Mouse (Mus musculus): ENCODE results near the gene Mindy4. TPM values are rescaled to one million over a fixed set of nuclear protein-coding genes. Genes with fewer than 3 reads are reported as not detected.

Gene Mindy4
- polyA plus RNA-seq, 1 experiment from 2014 or later, result 11.7 TPM

DNA sequence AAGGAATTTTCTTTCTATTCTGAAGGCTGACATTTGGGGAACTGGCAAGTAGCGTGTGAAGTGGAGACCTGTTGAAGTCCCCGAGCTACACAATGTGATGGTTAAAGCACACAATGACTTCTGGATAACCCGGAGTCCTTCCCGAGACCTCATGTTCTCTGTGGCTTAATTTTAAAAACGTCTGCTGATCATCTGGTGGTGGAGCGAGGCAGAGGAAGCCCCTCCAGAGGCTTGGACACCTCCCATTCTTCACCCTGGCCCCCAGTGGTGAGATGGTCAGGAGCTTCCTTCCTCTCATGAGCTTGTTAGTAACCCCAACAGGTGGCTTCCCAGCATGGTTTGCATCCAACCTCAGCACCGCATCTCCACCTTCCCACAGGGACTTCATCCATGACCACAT lies 43.3 kb downstream of the Mindy4 start:
- H3K4me3 ChIP-seq, result no peak overlapping the region
- H3K4me2 ChIP-seq (replicated peaks), result no peak overlapping the region
- H3K27ac ChIP-seq, result no peak overlapping the region
- H3K9ac ChIP-seq, result no peak overlapping the region
- no peaks in the 10 kb centered on the region; the same call in 1 of the 2 replicates for H3K36me3 ChIP-seq
- no peaks in the 10 kb centered on the region for H3K4me1 ChIP-seq
- no peak for ATAC-seq (ENCODE audit: low FRiP score, low read depth)
- no peaks in the 10 kb centered on the region for H3K27me3 ChIP-seq (replicated peaks)
- 89% methylated on average over 7 of the region's 7 CpGs for WGBS
- H3K9me3 ChIP-seq, result no peaks in the 10 kb centered on the region

DNA sequence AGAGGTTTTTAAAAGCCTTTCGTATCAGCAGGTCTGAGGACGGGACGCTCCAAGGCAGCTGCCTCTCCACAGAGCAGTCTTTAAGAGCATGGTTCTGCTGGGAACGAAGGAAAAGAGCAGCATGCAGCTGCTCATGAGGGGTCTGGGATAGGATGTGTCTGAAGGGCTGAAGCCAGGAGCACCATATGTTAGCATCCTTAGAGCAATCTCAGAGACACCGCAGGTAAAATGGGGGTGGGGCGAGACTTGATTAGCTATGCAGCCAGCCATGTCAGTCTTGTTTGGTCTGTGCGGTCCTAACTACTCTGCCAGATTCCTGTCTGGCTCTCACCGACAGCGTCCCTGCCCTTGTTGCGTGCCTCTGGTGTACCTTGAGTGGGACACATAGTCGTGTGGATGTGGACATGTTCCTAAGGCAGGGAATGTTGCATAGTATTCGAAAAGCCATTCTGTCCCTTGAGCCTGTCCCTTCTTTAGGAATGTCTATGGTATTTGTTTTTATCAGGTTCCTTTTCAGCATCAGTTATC lies 43.8 kb downstream of the Mindy4 start:
- no peak for ATAC-seq (ENCODE audit: low FRiP score, low read depth)
- Histone ChIP-seq H3K9me3 (no peaks in the 10 kb centered on the region), H3K4me3 (no peak overlapping the region), H3K4me2 (replicated peaks) (no peak overlapping the region), H3K36me3 (no peaks in the 10 kb centered on the region; the same call in 1 of the 2 replicates), H3K4me1 (no peaks in the 10 kb centered on the region), H3K9ac (no peak overlapping the region), H3K27ac (no peak overlapping the region), H3K27me3 (replicated peaks) (no peaks in the 10 kb centered on the region)
- WGBS, result 86% methylated on average over 12 of the region's 12 CpGs

DNA sequence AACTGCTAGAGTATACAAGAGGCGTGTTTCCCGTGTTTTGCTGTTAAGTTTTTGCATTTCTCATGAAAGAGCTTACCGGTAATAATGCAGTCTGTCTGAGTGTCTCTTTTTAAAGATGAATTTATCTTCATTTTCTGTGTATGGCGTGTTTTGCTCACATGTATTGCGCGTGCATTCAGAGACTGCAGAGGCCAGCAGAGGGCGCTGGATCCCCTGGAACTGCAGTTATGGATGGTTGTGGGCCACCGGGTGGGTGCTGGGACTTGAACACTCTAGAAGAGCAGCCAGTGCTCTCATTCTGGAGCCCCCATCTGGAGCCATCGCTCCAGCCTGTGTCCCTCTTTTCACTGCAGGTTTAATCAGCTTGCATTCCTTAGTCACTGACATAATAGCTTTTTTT lies 46.1 kb downstream of the Mindy4 start:
- Histone ChIP-seq H3K9me3 (no peaks in the 10 kb centered on the region), H3K9ac (no peak overlapping the region), H3K36me3 (no peaks in the 10 kb centered on the region; the same call in 1 of the 2 replicates), H3K4me3 (no peak overlapping the region), H3K27ac (no peak overlapping the region), H3K27me3 (replicated peaks) (no peaks in the 10 kb centered on the region), H3K4me1 (no peaks in the 10 kb centered on the region), H3K4me2 (replicated peaks) (no peak overlapping the region)
- WGBS, result 94% methylated on average over 9 of the region's 9 CpGs
- ATAC-seq (ENCODE audit: low FRiP score, low read depth), result no peak

DNA sequence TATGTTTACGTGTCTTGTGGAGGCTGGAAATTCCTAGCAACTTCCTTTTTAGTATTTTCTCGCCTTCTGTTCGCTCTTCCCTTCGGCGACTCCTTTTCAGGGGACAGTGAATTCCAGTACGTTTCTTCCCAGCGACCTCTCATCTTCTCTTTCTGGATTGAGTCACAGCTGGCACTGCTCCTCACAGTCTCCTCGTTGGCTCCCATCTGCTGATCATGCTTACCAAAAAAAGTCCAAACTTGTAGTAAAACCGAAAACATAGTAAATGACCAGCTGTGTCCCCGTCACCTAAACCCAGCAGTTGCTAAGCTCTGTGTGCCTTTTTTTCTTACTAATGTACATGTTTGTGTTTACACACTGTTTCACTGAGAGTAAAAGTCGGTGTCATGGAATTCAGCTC lies 47.6 kb downstream of the Mindy4 start:
- Histone ChIP-seq H3K9ac (no peak overlapping the region), H3K4me3 (no peak overlapping the region)
- 84% methylated on average over 11 of the region's 11 CpGs for WGBS

DNA sequence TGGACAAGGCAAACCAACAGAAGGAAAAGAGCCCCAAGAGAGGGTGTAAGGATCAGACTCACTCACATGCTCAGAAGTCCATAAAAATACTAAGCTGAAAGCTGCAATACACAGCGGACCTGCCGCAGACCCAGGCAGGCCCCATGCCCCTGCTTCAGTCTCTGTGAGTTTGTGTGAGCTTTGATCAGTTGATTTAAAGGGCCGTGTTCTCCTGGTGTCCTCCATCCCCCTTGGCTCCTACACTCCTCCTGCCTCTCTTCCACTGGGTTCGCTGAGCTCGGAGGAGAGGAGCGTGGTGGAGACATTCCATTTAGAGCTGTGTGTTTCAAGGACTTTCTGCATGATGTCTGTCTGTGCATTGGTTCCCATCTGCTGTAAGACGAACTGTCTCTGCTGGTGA lies 48.4 kb downstream of the Mindy4 start:
- Histone ChIP-seq H3K9me3 (no peaks in the 10 kb centered on the region), H3K4me2 (replicated peaks) (no peak overlapping the region), H3K4me3 (no peak overlapping the region), H3K36me3 (no peaks in the 10 kb centered on the region), H3K9ac (no peak overlapping the region), H3K27me3 (replicated peaks) (no peaks in the 10 kb centered on the region), H3K27ac (no peak overlapping the region), H3K4me1 (no peaks in the 10 kb centered on the region)
- 68% methylated on average over 7 of the region's 7 CpGs for whole genome bisulfite sequencing
- no peak for ATAC-seq (ENCODE audit: low FRiP score, low read depth)

More for the DNA sequence above, 47.6 kb downstream of the Mindy4 start:
- Histone ChIP-seq H3K4me2 (replicated peaks) (no peak overlapping the region), H3K27ac (no peak overlapping the region), H3K4me1 (no peaks in the 10 kb centered on the region), H3K36me3 (no peaks in the 10 kb centered on the region), H3K27me3 (replicated peaks) (no peaks in the 10 kb centered on the region), H3K9me3 (no peaks in the 10 kb centered on the region)
- no peak for ATAC-seq (ENCODE audit: low FRiP score, low read depth)

DNA sequence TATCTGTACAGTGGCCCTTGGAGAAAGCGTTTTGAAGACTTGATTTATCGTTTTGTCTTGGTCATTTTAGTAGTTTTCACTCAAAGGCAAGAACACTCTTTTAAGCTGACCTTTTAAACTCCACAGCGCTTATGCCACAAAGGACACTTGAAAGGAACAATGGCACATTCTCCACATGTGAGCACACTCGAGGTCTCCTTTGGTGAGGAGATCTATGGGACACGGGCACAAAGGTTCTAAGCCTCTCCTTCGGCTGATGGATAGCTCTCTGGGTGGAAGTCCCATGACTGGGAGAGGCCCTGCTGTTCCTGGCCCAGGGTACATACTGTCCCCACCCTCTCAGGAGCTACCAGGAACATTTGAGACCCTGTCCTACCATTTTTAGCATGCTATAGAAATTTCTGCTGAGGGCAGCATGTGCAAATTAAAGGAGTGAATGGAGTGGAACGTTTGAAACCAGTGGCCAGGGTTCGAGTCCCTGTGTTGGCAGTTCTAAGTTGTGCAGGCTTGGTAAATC lies 49.6 kb downstream of the Mindy4 start:
- H3K4me2 ChIP-seq (replicated peaks), result no peak overlapping the region
- WGBS, result 47% methylated on average over 8 of the region's 8 CpGs
- no peak for ATAC-seq (ENCODE audit: low FRiP score, low read depth)
- H3K9me3 ChIP-seq, result no peaks in the 10 kb centered on the region
- H3K36me3 ChIP-seq, result no peaks in the 10 kb centered on the region
- H3K27ac ChIP-seq, result no peak overlapping the region
- no peak overlapping the region for H3K4me3 ChIP-seq
- H3K4me1 ChIP-seq, result no peaks in the 10 kb centered on the region
- H3K27me3 ChIP-seq (replicated peaks), result no peaks in the 10 kb centered on the region
- no peak overlapping the region for H3K9ac ChIP-seq

DNA sequence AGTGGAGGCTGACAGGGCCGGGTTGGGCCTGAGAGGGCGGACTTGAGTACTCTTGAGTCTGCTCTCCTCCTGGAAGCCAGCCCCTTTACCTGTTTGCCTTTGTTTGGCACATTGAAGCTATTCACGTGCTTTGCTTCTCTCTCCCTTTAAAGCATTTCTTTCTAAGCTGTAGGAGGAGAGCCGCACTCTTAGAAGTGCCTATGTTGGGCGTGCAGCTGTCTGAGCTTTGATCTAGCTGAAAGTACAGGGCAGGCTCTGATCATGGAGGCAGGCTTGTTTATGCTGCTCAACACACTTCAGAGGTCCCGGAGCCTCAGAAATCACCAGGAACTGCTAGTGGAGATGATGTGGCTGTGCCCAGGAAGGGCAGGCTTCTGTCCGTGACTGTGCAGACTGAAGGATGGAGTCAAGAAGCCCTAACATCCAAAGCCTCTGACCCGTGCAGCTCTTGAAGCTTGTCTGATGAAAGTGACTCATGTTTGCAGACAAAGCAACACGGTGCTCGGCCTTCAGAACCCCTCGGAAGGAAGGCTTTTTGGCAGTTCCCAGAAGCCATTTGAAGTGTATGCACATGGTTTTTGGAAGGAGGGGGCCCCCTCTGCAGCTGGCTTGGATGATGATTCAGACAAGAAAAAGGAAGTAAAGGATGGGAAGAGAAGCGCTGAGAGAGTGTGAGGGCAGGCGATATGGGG lies 53.5 kb downstream of the Mindy4 start:
- 84% methylated on average over 13 of the region's 13 CpGs for WGBS
- Histone ChIP-seq H3K27ac (no peak overlapping the region), H3K9me3 (no peaks in the 10 kb centered on the region), H3K36me3 (no peaks in the 10 kb centered on the region; the same call in 1 of the 2 replicates), H3K4me2 (replicated peaks) (no peak overlapping the region), H3K9ac (no peak overlapping the region), H3K4me1 (peaks cover 6% of the 10 kb centered on the region; the same call in 1 of the 2 replicates), H3K27me3 (replicated peaks) (no peaks in the 10 kb centered on the region), H3K4me3 (no peak overlapping the region)
- ATAC-seq (ENCODE audit: low FRiP score, low read depth), result no peak

DNA sequence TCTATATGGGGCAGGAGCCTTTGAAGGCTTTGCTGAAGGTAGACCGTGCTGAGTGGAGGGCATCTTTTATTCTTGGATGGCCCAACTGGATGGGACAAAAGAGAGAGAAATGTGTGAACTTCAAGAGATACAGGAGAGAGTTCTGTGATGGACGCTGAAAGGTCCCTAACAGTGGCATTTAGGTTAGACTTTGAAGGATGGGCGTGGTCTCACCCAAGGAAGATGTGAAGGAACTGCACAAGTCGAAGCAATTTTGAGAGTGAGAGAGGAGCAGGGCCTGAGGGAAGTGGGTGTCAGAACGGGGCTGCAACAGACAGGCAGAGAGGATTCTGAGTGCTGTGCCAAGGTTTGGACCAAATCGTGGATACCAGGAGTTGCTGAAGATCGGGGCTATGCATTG lies 54.1 kb downstream of the Mindy4 start:
- no peak overlapping the region for H3K4me3 ChIP-seq
- ATAC-seq (ENCODE audit: low FRiP score, low read depth), result no peak
- H3K4me2 ChIP-seq (replicated peaks), result no peak overlapping the region
- no peaks in the 10 kb centered on the region for H3K9me3 ChIP-seq
- no peak overlapping the region for H3K27ac ChIP-seq
- H3K27me3 ChIP-seq (replicated peaks), result no peaks in the 10 kb centered on the region
- no peaks in the 10 kb centered on the region; the same call in 1 of the 2 replicates for H3K36me3 ChIP-seq
- WGBS, result 89% methylated on average over 7 of the region's 7 CpGs
- peaks cover 6% of the 10 kb centered on the region; the same call in 1 of the 2 replicates for H3K4me1 ChIP-seq
- H3K9ac ChIP-seq, result no peak overlapping the region

DNA sequence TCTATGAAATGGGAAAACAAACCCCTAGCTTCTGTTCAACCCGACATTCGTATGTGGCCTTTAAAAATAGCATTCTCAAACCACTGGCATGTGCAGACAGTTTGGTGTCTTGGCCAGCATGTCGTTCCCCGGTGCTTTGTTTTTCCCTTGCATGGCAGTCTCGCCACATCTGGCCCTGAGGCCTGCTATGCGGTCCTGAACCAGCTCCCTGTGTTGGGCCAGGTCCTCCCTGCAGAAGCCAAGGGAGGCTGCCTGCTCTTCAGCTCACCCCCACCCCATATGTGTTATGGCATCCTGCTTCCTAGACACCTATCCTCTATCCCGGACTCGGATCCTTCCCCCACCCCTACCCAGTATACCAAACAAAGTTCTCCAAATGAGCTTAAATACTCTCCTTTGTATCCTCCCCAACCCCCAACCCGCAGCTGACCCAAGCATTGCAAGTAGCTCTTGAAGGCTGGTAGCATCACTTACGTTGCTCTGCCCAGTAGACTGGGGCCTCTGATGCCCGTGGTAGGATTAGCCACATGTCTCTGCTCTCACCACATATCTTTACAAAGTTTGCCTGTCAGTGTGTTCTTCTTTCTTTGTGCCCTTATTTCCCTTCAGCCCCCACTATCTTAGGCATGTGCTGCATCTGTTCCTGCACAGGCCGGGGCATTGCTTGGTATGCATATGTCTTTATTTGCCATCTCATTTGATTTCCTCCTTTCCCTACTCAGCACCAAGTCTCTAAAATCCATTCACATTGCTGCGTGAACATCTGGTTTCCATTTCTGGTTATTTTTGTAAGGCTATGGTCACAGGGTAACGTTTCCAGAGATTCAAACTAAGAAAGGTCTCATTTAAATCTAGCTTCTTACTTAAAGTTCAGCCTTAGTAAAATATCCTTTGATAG lies 55.5 kb downstream of the Mindy4 start:
- H3K27me3 ChIP-seq (replicated peaks), result no peaks in the 10 kb centered on the region
- no peaks in the 10 kb centered on the region for H3K9me3 ChIP-seq
- H3K9ac ChIP-seq, result no peak overlapping the region
- no peak overlapping the region for H3K4me2 ChIP-seq (replicated peaks)
- peaks cover 6% of the 10 kb centered on the region; the same call in 1 of the 2 replicates for H3K4me1 ChIP-seq
- no peak overlapping the region for H3K4me3 ChIP-seq
- peaks cover 5% of the 10 kb centered on the region; the same call in 1 of the 2 replicates for H3K36me3 ChIP-seq
- no peak for ATAC-seq (ENCODE audit: low FRiP score, low read depth)
- no peak overlapping the region for H3K27ac ChIP-seq
- 77% methylated on average over 14 of the region's 14 CpGs for WGBS

DNA sequence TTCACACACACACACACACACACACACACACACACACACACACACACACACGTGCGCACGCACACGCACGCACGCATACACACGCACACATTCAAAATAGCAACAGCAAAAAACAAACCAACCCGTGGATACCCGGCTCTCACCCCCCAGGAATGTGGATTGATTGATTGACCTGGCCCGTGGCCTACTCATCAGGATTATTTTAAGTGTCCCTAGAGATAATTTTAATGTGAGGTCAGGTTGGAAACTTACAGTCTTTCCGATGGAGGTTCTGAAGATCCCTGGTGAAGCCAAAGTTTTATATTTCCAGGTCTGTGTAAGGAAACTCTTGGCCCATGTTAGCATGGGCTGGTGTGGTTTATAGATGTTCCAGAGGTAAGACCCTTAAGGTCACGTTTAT lies 59.0 kb downstream of the Mindy4 start:
- Histone ChIP-seq H3K4me1 (peaks cover 6% of the 10 kb centered on the region; the same call in 1 of the 2 replicates), H3K9ac (no peak overlapping the region), H3K36me3 (peaks cover 5% of the 10 kb centered on the region; the same call in 1 of the 2 replicates), H3K9me3 (no peaks in the 10 kb centered on the region), H3K27ac (no peak overlapping the region), H3K27me3 (replicated peaks) (no peaks in the 10 kb centered on the region), H3K4me3 (no peak overlapping the region), H3K4me2 (replicated peaks) (no peak overlapping the region)
- ATAC-seq (ENCODE audit: low FRiP score, low read depth), result no peak
- 90% methylated on average over 12 of the region's 12 CpGs for WGBS

DNA sequence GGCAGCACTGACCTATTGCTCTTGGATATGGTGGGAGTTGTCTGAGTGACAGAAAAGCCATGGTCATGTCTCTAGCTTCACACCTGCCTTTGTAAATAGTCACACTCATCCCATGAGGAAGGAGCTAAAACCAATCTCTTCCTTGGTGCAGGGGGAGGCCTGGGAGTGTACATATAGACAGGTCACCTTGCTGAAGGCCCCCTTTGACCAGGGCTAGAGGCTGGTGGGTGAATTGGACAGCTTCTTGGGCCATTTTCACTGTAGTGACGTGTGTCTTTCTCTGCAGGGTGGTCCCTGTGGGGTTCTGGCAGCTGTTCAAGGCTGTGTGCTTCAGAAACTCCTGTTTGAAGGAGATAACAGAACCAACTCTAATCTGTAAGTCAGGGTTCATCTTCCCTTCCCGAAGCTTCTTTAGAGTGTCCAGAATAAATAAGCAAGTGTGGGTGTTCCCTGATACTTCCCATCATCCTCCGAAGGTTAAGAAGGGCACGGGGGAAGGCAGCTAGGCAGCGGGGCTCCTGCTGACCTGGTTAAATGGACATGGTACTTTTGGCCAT lies 60.4 kb downstream of the Mindy4 start:
- Histone ChIP-seq H3K27ac (no peak overlapping the region), H3K27me3 (replicated peaks) (no peaks in the 10 kb centered on the region), H3K4me1 (peaks cover 6% of the 10 kb centered on the region; the same call in 1 of the 2 replicates), H3K4me2 (replicated peaks) (no peak overlapping the region), H3K36me3 (peaks cover 5% of the 10 kb centered on the region; the same call in 1 of the 2 replicates), H3K4me3 (no peak overlapping the region), H3K9me3 (no peaks in the 10 kb centered on the region), H3K9ac (no peak overlapping the region)
- no peak for ATAC-seq (ENCODE audit: low FRiP score, low read depth)
- 86% methylated on average over 5 of the region's 5 CpGs for WGBS
